ENCODE assay signal across 10 mouse cellular contexts in the genomic region with DNA sequence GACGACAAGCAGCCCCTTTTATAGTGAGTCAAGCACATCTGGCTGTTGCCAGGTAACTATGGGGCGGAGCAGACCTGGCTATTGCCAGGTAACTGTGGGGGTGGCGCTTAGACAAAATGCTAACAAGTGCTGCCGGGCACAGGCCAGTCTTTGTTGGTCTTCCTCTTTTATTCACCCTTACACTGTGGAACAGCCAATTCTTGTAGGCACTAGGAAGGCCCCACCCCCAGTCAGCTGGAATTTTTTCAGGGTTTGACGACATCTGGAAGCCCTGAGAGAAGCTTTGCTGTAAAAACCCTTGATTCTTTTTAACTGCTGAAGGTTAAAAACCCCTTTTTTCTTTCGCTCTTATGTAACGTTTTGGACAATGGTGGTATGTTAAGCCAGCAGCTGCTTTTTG. TPM values are rescaled to one million over a fixed set of nuclear protein-coding genes. Genes with fewer than 3 reads are reported as not detected.
DNase-seq lines count a peak whose midpoint lies in the region; ATAC-seq and TF ChIP-seq lines count a peak whose summit lies in the region.
"Had no signal": no experiment of that assay in that cellular context is flagged by ENCODE, and none has a peak within 500 bp of the region (broad histone marks: within the 10 kb centered on the region; RNA-seq: fewer than 3 reads in every experiment).

No protein-coding gene starts in this region.

- H3K9ac ChIP-seq in heart, embryonic 13.5 days, result no peak overlapping the region
- no peak overlapping the region for H3K9ac ChIP-seq in MEL (ENCODE audit: control insufficient read depth, low read depth, low read length, poor library complexity, severe bottlenecking)
- H3K9ac ChIP-seq in forebrain, embryonic 11.5 days (ENCODE audit: low read length), result no peak overlapping the region

- H3K36me3 ChIP-seq in heart, embryonic 13.5 days, result no peaks in the 10 kb centered on the region
- peaks cover 0 to 25% of the 10 kb centered on the region in 2 experiments; a peak in 2 of 4 replicates for H3K36me3 ChIP-seq in MEL (ENCODE audit: control insufficient read depth in 1 of 2, insufficient read depth in 2 of 2, low read length in 2 of 2)
- H3K36me3 ChIP-seq in forebrain, embryonic 11.5 days (ENCODE audit: control insufficient read depth, insufficient read depth, low read length), result no peaks in the 10 kb centered on the region
- no peaks in the 10 kb centered on the region for H3K36me3 ChIP-seq in midbrain, embryonic 10.5 days

- no peak for TF ChIP-seq EP300 in MEL (IDR thresholded peaks at IDR 0.05; ENCODE audit: low read depth in 1 of 2, low read length in 2 of 2)

- no peaks in the 10 kb centered on the region for H3K9me3 ChIP-seq in heart, embryonic 13.5 days
- H3K9me3 ChIP-seq in MEL (replicated peaks; ENCODE audit: insufficient read depth, low read length), result no peaks in the 10 kb centered on the region
- no peaks in the 10 kb centered on the region for H3K9me3 ChIP-seq in forebrain, embryonic 11.5 days (ENCODE audit: control insufficient read depth, low read length)
- H3K9me3 ChIP-seq in midbrain, embryonic 10.5 days (replicated peaks), result no peaks in the 10 kb centered on the region

- no peak overlapping the region for H3K4me3 ChIP-seq in heart, embryonic 13.5 days
- 0 out of 4 replicates have a peak overlapping the region, but pooled peaks of 1 of the 2 experiments have one; percentile 6 for H3K4me3 ChIP-seq in MEL (ENCODE audit: control insufficient read depth in 1 of 2, insufficient read depth in 1 of 2, low read depth in 2 of 2, low read length in 2 of 2)
- no peak overlapping the region for H3K4me3 ChIP-seq in forebrain, embryonic 11.5 days (ENCODE audit: low read depth, low read length)
- peak overlapping the region; percentile 24; the same call in 1 of the 2 replicates for H3K4me3 ChIP-seq in midbrain, embryonic 10.5 days

- no peak for TF ChIP-seq POLR2A in MEL (IDR thresholded peaks at IDR 0.05; ENCODE audit: control insufficient read depth in 1 of 2, insufficient read depth in 1 of 2, low read depth in 1 of 2, low read length in 2 of 2, poor library complexity in 1 of 2)

- TF ChIP-seq RAD21 in MEL (IDR thresholded peaks at IDR 0.05; ENCODE audit: low read depth, low read length), result no peak

- no peak overlapping the region for H3K27ac ChIP-seq in heart, embryonic 13.5 days (replicated peaks)
- peak overlapping the region; percentile 7; the same call in 1 of the 2 replicates for H3K27ac ChIP-seq in MEL (ENCODE audit: control insufficient read depth, low read depth, low read length)
- H3K27ac ChIP-seq in forebrain, embryonic 11.5 days (ENCODE audit: low read depth, low read length), result no peak overlapping the region
- peak overlapping the region; percentile 55 for H3K27ac ChIP-seq in midbrain, embryonic 10.5 days (replicated peaks)

- peaks cover 17% of the 10 kb centered on the region for H3K4me1 ChIP-seq in heart, embryonic 13.5 days
- peaks cover 17 to 30% of the 10 kb centered on the region in 2 experiments for H3K4me1 ChIP-seq in MEL (ENCODE audit: control insufficient read depth in 1 of 2, insufficient read depth in 2 of 2, low read length in 2 of 2)
- H3K4me1 ChIP-seq in forebrain, embryonic 11.5 days (replicated peaks; ENCODE audit: control insufficient read depth, insufficient read depth, low read length), result peaks cover 3% of the 10 kb centered on the region; the same call in 1 of the 2 replicates
- peaks cover 22% of the 10 kb centered on the region for H3K4me1 ChIP-seq in midbrain, embryonic 10.5 days

- no peak for DNase-seq in heart, adult 8-10 months (ENCODE audit: low spot score)
- DNase-seq in MEL (ENCODE audit: low read depth, low spot score), result peak; percentile 49
- DNase-seq in forebrain, embryonic 11.5 days (ENCODE audit: low spot score), result no peak
- DNase-seq in midbrain, embryonic 10.5 days (ENCODE audit: low spot score), result no peak
- DNase-seq in urinary bladder, postnatal 36 days (ENCODE audit: low spot score in 2 of 2), result no peak
- DNase-seq in layer of hippocampus, adult 8-10 months (ENCODE audit: low spot score in 2 of 2), result no peak
- no peak for DNase-seq in kidney, postnatal 25 days
- DNase-seq: gastrocnemius, postnatal 36 days; thymus, adult 2 months had no signal

- no peak for TF ChIP-seq CTCF in MEL (IDR thresholded peaks at IDR 0.05 in 2 of 3, conservative IDR thresholded peaks at IDR 0.05 in 1 of 3; ENCODE audit: control insufficient read depth in 1 of 3, insufficient read depth in 1 of 3, low read depth in 2 of 3, low read length in 3 of 3, poor library complexity in 1 of 3, severe bottlenecking in 1 of 3)

- H3K4me2 ChIP-seq in heart, embryonic 13.5 days, result peak overlapping the region; percentile 52
- 0 out of 2 replicates have a peak overlapping the region, but pooled peaks have one; percentile 1 for H3K4me2 ChIP-seq in forebrain, embryonic 11.5 days (ENCODE audit: low read depth, low read length, severe bottlenecking)

- H3K27me3 ChIP-seq in heart, embryonic 13.5 days (replicated peaks), result peaks cover 44% of the 10 kb centered on the region
- H3K27me3 ChIP-seq in MEL (ENCODE audit: control insufficient read depth in 1 of 2, insufficient read depth in 2 of 2, low read length in 2 of 2), result no peaks in the 10 kb centered on the region
- H3K27me3 ChIP-seq in forebrain, embryonic 11.5 days (ENCODE audit: control insufficient read depth, insufficient read depth, low read length), result peaks cover 11% of the 10 kb centered on the region
- H3K27me3 ChIP-seq in midbrain, embryonic 10.5 days (ENCODE audit: low read depth, poor library complexity, severe bottlenecking), result peaks cover 42% of the 10 kb centered on the region

- ATAC-seq in heart, embryonic 13.5 days (ENCODE audit: extremely low read depth, insufficient number of reproducible peaks, low FRiP score, low TSS enrichment), result no peak
- peak; percentile 54; the same call in 1 of the 2 replicates for ATAC-seq in forebrain, embryonic 11.5 days (replicated peaks; ENCODE audit: low FRiP score)

- no peaks in the 10 kb centered on the region for H3K79me2 ChIP-seq in MEL (ENCODE audit: control insufficient read depth, insufficient read depth, low read length, poor library complexity)

- WGBS in heart, embryonic 13.5 days, result 9% methylated on average over 7 of the region's 7 CpGs
- 13% methylated on average over 7 of the region's 7 CpGs for WGBS in forebrain, embryonic 11.5 days
- WGBS in midbrain, embryonic 10.5 days, result 18% methylated on average over 7 of the region's 7 CpGs

TF ChIP-seq in MEL, 35 proteins besides CTCF, POLR2A, EP300 and RAD21:
- TF ChIP-seq HCFC1 (IDR thresholded peaks at IDR 0.05; ENCODE audit: low read depth, low read length) (no peak), CHD2 (IDR thresholded peaks at IDR 0.05; ENCODE audit: low read length) (no peak), ZKSCAN1 (IDR thresholded peaks at IDR 0.05; ENCODE audit: low read depth, low read length) (no peak)

RNA-seq across cellular contexts. Expression of a gene that starts 30.2 kb away (rescaled TPM):
- polyA plus RNA-seq in heart, embryonic 13.5 days (2015; fragmentation: Nextera tagmentation; extraction: Ambion mirVana), result 6.5 and 7.9 TPM in 2 replicates
- 100 to 1,000 TPM in 1 of 4 experiments, 10 to 100 TPM in 3; 77.7 to 103 (median 89.0) TPM for total RNA-seq in heart, adult 8-10 months (2022)
- total RNA-seq in MEL (2012; rRNA removed), result 0.29 and 0.35 TPM in 2 replicates
- polyA plus RNA-seq in MEL (2012; ENCODE audit: insufficient read depth in 1 of 2, insufficient read length in 2 of 2, low read depth in 1 of 2, low replicate concordance in 2 of 2, missing spikeins in 1 of 2), result under 1 TPM in 1 of 2 experiments, not detected in 1; 0.93 TPM
- polyA plus RNA-seq in forebrain, embryonic 11.5 days (2014; fragmentation: Nextera tagmentation; extraction: Ambion mirVana), result 1.6 and 2.4 TPM in 2 replicates
- 1.2 and 2.0 TPM in 2 replicates for polyA plus RNA-seq in midbrain, embryonic 10.5 days (2016; fragmentation: Nextera tagmentation; extraction: Ambion mirVana)
- 10 to 100 TPM; 66.9 to 88.1 (median 79.8) TPM for total RNA-seq in layer of hippocampus, adult 8-10 months (2022)

RNA-seq across cellular contexts. Expression of a gene that starts 31.3 kb away (rescaled TPM):
- 76.9 and 83.7 TPM in 2 replicates for polyA plus RNA-seq in heart, embryonic 13.5 days (2015; fragmentation: Nextera tagmentation; extraction: Ambion mirVana)
- 10 to 100 TPM; 72.4 to 87.0 (median 78.7) TPM for total RNA-seq in heart, adult 8-10 months (2022)
- 65.6 and 68.5 TPM in 2 replicates for total RNA-seq in MEL (2012; rRNA removed)
- 10 to 100 TPM in 1 of 2 experiments, not detected in 1; 83.5 TPM for polyA plus RNA-seq in MEL (2012; ENCODE audit: insufficient read depth in 1 of 2, insufficient read length in 2 of 2, low read depth in 1 of 2, low replicate concordance in 2 of 2, missing spikeins in 1 of 2)
- polyA plus RNA-seq in forebrain, embryonic 11.5 days (2014; fragmentation: Nextera tagmentation; extraction: Ambion mirVana), result 146 and 165 TPM in 2 replicates
- 111 and 115 TPM in 2 replicates for polyA plus RNA-seq in midbrain, embryonic 10.5 days (2016; fragmentation: Nextera tagmentation; extraction: Ambion mirVana)
- 10 to 100 TPM; 79.2 to 86.5 (median 81.1) TPM for total RNA-seq in layer of hippocampus, adult 8-10 months (2022)

Comparison
In these comparisons a context has a peak if more than half of its experiments do, and no peak if none do; other contexts are left out.
1. H3K27ac ChIP-seq: peak in MEL (single experiment) and midbrain, embryonic 10.5 days (single experiment); none in heart, embryonic 13.5 days (single experiment) and forebrain, embryonic 11.5 days (single experiment).